Mouse (Mus musculus): ENCODE measurements around the gene Gm281. TPM values are rescaled to one million over a fixed set of nuclear protein-coding genes. Genes with fewer than 3 reads are reported as not detected.

Gene Gm281
- not detected for polyA plus RNA-seq (2014; fragmentation: Illumina TruSeq; extraction: RNeasy Lipid Tissue Mini Kit (QIAGEN cat#74804); ENCODE audit: low read depth, low replicate concordance)

DNA sequence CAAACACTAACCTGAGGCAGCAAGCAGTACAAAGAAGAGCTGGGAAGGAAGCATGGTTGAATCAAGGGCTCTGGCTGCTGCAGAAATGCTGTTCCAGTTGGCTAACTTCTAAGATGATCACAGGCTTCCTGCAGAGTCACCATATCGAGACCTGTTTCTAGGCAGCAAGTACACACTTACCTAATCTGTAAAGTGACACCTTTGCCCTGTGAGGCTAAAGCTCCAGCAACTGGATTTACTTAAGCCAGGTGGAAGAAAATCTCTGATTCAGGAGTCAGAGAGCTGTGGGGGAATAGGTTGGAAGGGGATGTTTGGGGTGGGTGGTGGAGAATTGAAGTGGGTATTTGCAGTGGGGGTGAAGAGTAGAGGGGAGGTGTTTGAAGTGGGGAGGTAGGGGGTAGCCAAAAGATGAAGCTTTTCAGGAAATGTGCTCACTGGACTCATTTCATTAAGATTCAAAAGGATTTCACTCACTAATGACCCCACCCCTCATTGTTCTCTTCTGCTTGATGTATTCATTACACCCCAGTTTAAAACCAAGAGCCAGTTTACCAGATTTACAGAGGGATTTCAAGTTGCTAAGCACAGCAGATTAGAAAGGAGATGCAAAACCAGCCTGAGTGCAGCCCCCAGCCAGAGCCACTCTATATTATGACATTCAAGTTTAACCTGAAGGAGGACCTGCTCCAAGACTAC, at the start of gene Gm281:
TSS of gene Gm281 (minus strand) at position 92 of the 696 bp plus-strand sequence.

DNA sequence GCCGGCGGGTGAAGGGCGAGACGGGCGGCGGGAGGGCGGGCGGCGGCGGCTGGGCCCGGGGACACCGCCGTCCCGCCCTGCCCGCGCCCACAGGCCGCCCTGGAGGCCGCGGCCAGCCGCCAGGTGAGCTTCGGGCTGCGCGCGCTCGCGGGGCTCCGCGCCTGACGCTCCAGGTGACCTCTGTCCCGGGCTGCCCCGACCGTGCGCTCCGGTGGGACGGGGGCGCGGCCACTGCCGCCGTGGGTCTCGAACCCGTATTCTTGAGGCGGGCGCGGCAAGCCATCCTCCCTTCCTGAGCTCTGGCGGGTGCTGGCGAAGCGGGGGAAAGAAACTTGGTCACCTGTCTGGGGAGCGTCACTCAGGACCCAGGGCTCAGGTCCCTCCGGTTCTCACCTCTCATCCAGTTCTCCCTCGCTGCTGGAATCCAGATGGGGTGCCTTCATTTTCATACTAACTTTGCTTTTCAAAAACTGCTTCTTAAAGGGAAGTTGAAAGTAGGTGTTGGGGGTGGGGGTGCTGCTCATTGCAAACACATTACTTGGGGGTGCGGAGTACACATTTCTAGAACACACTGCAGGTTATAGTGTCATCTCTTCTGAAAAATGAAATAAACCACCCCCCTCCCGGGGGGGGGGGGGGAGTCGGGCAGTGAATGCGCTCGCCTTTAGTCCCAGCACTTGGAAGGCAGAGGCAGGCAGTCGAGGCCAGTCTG, 47.3 kb upstream of the Gm281 start, which contains the start of the genes Atxn7 and Thoc7:
TSS of gene Atxn7 (plus strand) at position 40 of the 712 bp plus-strand sequence.
TSS of gene Thoc7 (minus strand) at position 452 of the 712 bp plus-strand sequence.

Other genes with a start within 250 kb of the Gm281 start
- 5.4 TPM for gene Sntn, start 243.6 kb downstream of the Gm281 start, polyA plus RNA-seq (2014; fragmentation: Illumina TruSeq; extraction: RNeasy Lipid Tissue Mini Kit (QIAGEN cat#74804); ENCODE audit: low read depth, low replicate concordance)
- 12.1 TPM for gene Atxn7, start 47.0 kb upstream of the Gm281 start, polyA plus RNA-seq (2014; fragmentation: Illumina TruSeq; extraction: RNeasy Lipid Tissue Mini Kit (QIAGEN cat#74804); ENCODE audit: low read depth, low replicate concordance)
- 69.0 TPM for gene Thoc7, start 47.4 kb upstream of the Gm281 start, polyA plus RNA-seq (2014; fragmentation: Illumina TruSeq; extraction: RNeasy Lipid Tissue Mini Kit (QIAGEN cat#74804); ENCODE audit: low read depth, low replicate concordance)
- gene Psmd6, start 206.5 kb upstream of the Gm281 start, polyA plus RNA-seq (2014; fragmentation: Illumina TruSeq; extraction: RNeasy Lipid Tissue Mini Kit (QIAGEN cat#74804); ENCODE audit: low read depth, low replicate concordance): 76.9 TPM